Mouse (Mus musculus) cerebellum, adult 2 months (tissue): ENCODE results near the gene Anxa3.

ENCODE experiments used
- CTCF ChIP-seq: fragments of 200-500 bp; IDR thresholded peaks from 2 replicates; pipeline ENCODE4 v1.5.1; 2011; ENCODE audit warnings: low read depth, mild to moderate bottlenecking, control low read depth, low read length, moderate library complexity, borderline replicate concordance; ENCODE audit not compliant: insufficient read depth
- POLR2A ChIP-seq: fragments of 200-500 bp; IDR thresholded peaks from 2 replicates; pipeline ENCODE4 v1.6.1; 2011; ENCODE audit warnings: low read length, control low read depth, borderline replicate concordance; ENCODE audit not compliant: insufficient read depth

DNA sequence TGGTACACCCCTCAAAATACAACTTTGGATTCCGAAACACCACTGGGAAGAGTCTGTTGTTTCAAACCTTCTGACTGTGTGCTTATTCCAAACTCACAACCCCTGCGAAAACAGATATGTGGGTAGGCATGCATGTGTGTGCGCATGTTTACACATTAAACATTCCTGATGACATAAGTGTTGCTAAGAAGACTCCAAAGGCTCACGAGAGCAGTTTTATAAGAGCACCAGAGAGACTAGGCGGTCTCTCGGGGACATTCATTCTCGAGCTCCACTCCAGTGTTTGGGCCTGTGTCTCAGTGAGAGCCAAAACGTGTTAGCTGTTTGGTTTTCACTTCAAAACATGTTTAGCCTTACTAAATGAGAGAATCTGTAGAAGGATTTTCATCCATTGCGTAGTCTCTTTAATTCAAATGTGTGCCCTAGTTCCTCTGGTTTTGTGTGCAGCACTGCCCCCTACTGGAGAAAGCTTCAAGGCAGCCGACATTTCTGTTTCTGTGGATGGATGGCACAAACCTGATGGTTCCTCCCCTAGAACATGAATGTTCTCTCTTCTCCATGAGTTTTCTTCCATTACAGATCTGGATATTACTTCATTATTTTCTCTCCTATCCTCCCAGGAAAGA is 24.2 kb upstream of the Anxa3 start:
- TF ChIP-seq CTCF, result peak; percentile 73
- no peak for TF ChIP-seq POLR2A
